8 mouse cellular contexts compared by ENCODE assay signal in the genomic region with DNA sequence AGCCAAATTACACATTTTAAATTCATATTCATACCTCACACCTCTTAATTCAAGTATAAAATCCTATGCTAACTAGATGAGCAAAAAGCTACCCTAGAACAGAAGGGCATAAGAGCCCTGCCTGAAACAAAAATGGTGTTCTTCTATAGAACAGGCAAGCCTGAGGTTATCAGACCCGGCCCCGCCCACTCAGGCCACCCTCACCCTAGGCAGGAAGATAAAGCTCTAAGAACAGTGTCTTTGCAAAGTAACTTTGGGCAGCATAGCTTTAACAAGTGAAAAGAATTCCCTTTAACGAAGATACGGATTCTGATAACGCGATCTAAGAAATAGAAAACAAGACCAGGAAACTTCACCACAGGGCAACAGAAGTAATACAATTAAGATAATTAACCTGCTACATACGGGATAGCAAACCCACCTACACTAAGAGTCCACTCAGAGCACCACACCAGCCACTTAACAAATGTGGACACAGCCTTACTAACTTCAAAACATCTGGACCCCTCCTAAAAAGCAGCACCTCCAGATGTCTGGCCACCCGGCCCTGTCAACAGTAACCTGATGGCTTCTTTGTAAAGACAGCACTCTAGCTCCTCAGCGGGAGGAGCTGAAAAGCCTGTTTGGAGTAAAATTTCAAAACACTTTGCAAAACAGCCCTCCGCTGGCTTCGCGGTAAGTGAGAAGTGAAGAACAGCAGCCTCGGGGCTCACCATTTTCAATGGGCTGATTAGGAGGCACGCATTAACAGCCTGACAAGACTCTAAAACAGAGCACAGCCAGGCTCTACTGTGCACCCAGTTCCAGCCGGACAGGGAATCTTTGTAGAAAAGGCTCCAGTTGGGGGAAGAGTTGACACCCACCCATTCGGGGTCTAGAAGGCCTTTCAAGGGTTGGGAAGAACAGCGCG. TPM values are rescaled to one million over a fixed set of nuclear protein-coding genes. Genes with fewer than 3 reads are reported as not detected.
DNase-seq lines count a peak whose midpoint lies in the region; ATAC-seq lines count a peak whose summit lies in the region.

No protein-coding gene starts in this region.

- H3K27ac ChIP-seq in forebrain, embryonic 10.5 days: peak overlapping the region; percentile 90
- peak overlapping the region; percentile 83 for H3K27ac ChIP-seq in intestine, embryonic 15.5 days

- peak overlapping the region; percentile 78 for H3K9ac ChIP-seq in intestine, embryonic 15.5 days

- H3K9me3 ChIP-seq in forebrain, embryonic 10.5 days: no peaks in the 10 kb centered on the region
- no peaks in the 10 kb centered on the region for H3K9me3 ChIP-seq in intestine, embryonic 15.5 days

- H3K4me2 ChIP-seq in intestine, embryonic 15.5 days (replicated peaks): peak overlapping the region; percentile 87

- no peaks in the 10 kb centered on the region for H3K27me3 ChIP-seq in forebrain, embryonic 10.5 days (ENCODE audit: poor library complexity, severe bottlenecking)
- no peaks in the 10 kb centered on the region for H3K27me3 ChIP-seq in intestine, embryonic 15.5 days (replicated peaks)
- H3K27me3 ChIP-seq in splenic B cell, adult 2 months (ENCODE audit: control insufficient read depth, insufficient read depth, low read length, poor library complexity, severe bottlenecking): no peaks in the 10 kb centered on the region; the same call in 1 of the 2 replicates

- peak overlapping the region; percentile 73 for H3K4me3 ChIP-seq in forebrain, embryonic 10.5 days
- peak overlapping the region; percentile 78 for H3K4me3 ChIP-seq in intestine, embryonic 15.5 days (replicated peaks)

- WGBS in forebrain, embryonic 10.5 days: 9% methylated on average over 18 of the region's 18 CpGs
- 6% methylated on average over 18 of the region's 18 CpGs for WGBS in intestine, embryonic 15.5 days

- peak; percentile 14 for DNase-seq in layer of hippocampus, adult 9-11 months
- DNase-seq in layer of hippocampus, adult 9-10 months (ENCODE audit: low spot score): no peak
- DNase-seq in T-cell, adult 2 months (ENCODE audit: low spot score): peak; percentile 14
- DNase-seq in forebrain, embryonic 10.5 days (ENCODE audit: extremely low spot score, low spot score): no peak
- peak; percentile 40 for DNase-seq in lung, postnatal 10 days
- peak; percentile 38 for DNase-seq in splenic B cell, adult 2 months (ENCODE audit: low read depth, low spot score)
- DNase-seq in cerebellum, postnatal 36 days: no peak

- peak; percentile 22 for ATAC-seq in intestine, embryonic 15.5 days

- peaks cover 37% of the 10 kb centered on the region for H3K4me1 ChIP-seq in forebrain, embryonic 10.5 days
- H3K4me1 ChIP-seq in intestine, embryonic 15.5 days (replicated peaks): peaks cover 11% of the 10 kb centered on the region

- peaks cover 12% of the 10 kb centered on the region; the same call in 1 of the 2 replicates for H3K36me3 ChIP-seq in forebrain, embryonic 10.5 days (replicated peaks)
- no peaks in the 10 kb centered on the region for H3K36me3 ChIP-seq in intestine, embryonic 15.5 days
- H3K36me3 ChIP-seq in splenic B cell, adult 2 months (ENCODE audit: control insufficient read depth, insufficient read depth, low read length, poor library complexity, severe bottlenecking): peaks cover 2% of the 10 kb centered on the region; the same call in 1 of the 2 replicates

RNA-seq across cellular contexts. Expression of gene Rpia, which starts 0.9 kb away (rescaled TPM):
- polyA plus RNA-seq in forebrain, embryonic 10.5 days (2016; fragmentation: Nextera tagmentation; extraction: Ambion mirVana): 2.0 and 2.8 TPM in 2 replicates
- 4.9 and 5.0 TPM in 2 replicates for polyA plus RNA-seq in intestine, embryonic 15.5 days (2015; fragmentation: Nextera tagmentation; extraction: Ambion mirVana)

RNA-seq across cellular contexts. Expression of gene Eif2ak3, which starts 53.2 kb away (rescaled TPM):
- polyA plus RNA-seq in forebrain, embryonic 10.5 days (2016; fragmentation: Nextera tagmentation; extraction: Ambion mirVana): 6.5 and 8.0 TPM in 2 replicates
- polyA plus RNA-seq in intestine, embryonic 15.5 days (2015; fragmentation: Nextera tagmentation; extraction: Ambion mirVana): 9.7 and 9.9 TPM in 2 replicates

Comparison
In these comparisons a context has a peak if more than half of its experiments do, and no peak if none do; other contexts are left out.
1. DNase-seq: peak in layer of hippocampus, adult 9-11 months (single experiment), T-cell, adult 2 months (single experiment), lung, postnatal 10 days (single experiment) and splenic B cell, adult 2 months (single experiment); none in layer of hippocampus, adult 9-10 months (single experiment), forebrain, embryonic 10.5 days (single experiment) and cerebellum, postnatal 36 days (0 of 2).